Mouse (Mus musculus) neutrophil, adult 83 days (primary cell): Measurements from ENCODE around the gene Fstl3. TPM values are rescaled to one million over a fixed set of nuclear protein-coding genes. Genes with fewer than 3 reads are reported as not detected.

Source experiments
- total RNA-seq, 2 experiments: library from RNA; stranded (reverse); gene quantifications; one replicate each; pipeline ENCODE4 v1.2.4; 2023

The Fstl3 gene
- 1 to 10 TPM; 4.3 to 4.5 TPM for total RNA-seq

DNA sequence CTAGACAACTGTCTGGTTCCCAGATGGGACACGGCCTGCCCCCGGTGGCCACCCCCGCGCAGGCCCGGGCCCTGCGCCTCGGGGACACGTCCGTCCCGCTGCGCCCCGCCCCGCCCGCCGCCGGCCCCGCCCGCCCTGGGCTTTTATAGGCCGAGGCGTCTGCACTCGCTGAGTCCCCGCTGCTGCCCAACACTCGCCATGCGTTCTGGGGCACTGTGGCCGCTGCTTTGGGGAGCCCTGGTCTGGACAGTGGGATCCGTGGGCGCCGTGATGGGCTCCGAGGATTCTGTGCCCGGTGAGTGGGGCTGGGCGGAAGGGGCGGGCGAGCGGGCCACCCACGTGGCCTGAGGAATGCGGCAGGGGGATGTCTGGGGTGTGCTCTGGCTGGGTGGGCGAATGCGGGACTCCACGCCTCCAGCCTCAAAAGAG is at the start of gene Fstl3:
Fstl3 (plus strand) TSS at position 170 of the 429 bp plus-strand sequence.

DNA sequence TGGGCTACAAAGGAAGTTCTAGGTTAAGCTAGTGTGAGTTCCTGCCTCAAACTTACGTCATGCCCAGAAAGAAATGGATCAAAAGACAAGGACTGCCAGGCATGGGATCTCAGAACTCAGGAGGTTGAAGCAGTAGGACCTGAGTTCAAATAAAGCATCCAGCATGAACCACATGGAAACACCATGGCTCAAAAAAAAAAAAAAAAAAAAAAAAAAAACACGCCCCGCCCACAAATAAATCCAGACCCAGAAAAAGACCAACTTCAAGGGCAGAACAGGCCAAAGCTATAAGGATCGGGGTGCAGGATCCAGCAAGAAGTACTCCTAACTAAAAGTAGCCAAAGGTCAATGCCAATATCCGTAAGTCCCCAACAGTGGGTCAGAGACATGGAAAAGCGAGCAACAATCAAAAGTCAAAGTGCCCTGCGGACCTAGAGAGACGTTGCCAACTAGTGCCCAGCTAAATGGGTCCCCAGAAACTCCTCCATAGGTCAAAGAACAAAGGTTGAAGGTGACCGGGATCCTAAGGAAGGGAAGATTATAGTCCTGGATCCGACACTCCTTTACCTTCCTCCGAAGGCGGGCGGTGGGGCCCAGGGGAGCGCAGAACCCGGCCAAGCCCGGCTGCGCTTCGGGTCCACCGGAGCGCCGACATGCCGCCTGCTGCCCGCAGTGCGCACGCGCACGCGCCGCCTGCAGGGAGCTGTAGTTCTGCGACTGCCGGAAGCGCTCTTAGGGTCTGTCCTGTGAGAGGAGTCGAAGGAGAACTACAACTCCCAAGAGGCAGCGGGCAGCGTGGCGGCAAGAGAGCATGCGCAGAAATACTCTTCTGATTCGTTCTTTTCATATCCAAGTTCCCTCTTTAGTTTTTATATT is 30.9 kb upstream of the Fstl3 start, which contains the start of gene Polrmt:
Polrmt (minus strand) TSS at position 684 of the 876 bp plus-strand sequence.

DNA sequence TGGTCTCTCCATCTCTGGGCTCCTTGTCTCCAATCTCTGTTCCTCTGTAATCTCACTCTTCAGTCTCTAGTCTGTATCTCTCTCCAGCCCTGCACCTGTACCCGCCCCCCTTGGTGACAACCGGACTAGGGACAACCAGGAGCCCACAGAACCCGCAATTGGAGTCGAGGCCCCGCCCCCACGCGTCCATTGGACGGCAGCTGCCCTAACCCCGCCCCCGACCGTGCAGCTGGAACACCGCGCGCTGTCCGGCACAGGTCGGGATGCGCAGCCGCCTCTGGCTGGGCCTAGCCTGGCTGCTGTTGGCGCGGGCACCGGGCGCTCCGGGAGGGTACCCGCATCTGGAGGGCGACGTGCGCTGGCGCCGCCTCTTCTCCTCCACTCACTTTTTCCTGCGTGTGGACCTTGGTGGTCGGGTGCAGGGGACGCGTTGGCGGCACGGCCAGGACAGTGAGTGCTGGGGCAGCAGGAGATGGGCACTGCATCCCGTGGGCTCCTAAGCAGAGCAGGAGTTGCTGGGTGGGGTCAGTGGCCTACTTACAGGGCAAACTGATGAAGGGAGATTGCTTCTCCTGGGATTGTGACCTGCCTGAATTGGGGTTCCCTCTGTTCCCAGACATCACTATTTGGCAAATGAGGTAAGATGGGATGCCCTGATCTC is 22.1 kb upstream of the Fstl3 start, which contains the start of gene Fgf22:
Fgf22 (plus strand) TSS at position 221 of the 661 bp plus-strand sequence.

DNA sequence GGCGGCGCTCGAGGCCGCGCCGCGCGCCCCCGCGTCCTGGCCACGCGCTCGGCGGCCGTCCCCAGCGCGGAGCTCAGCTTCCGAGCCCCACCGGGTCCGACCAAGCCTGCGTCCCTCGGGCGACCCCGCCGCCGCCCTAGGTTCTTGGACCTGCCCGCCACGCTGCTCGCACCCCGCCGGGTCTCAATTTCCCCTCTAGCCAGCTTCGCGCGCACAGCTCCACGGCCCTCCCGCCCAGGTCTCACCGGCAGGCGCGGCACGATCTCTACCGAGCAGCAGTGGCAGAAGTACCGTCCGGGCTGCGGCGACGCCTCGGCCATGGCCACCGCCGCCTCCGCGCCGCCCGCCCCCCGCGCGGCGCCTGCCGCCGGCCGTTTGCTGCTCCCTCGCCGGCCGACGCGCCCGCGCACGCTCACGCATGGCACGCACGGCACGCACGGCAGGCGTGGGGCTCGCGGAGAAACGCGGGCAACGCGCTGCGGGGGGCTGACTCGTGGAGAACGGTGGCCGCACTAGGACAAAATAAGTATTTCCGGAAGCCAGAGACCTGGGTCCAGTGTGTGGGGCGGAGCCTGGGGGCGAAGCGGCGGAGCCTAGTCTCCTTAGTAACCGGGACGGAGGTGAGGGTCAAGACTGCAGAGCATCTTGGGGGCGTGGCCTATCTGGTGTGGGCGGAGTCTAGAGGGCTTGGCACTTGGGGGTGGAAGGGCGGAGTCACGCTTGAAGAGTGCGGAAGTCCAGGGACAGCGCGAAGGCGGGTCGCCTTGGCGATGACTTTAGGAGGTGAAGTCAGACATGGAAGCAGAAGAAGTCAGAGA is 10.4 kb upstream of the Fstl3 start, which contains the start of gene Rnf126:
Rnf126 (minus strand) TSS at position 445 of the 818 bp plus-strand sequence.

GRCm38 (mm10) chr10:79790861-79791260 is 13.8 kb downstream of the Fstl3 start, which contains the start of gene Prss57:
Gene Prss57 (minus strand): TSS chr10:79790961.

GRCm38 (mm10) chr10:79793051-79793737 is 16.1 kb downstream of the Fstl3 start, which contains the start of gene Palm:
Gene Palm (plus strand): TSS chr10:79793572.

GRCm38 (mm10) chr10:79820782-79821181 is 43.7 kb downstream of the Fstl3 start, which contains the start of gene Misp:
Gene Misp (plus strand): TSS chr10:79820989.

Other genes with a start within 250 kb of the Fstl3 start
- 1 to 10 TPM; 3.7 to 5.6 TPM for gene Plpp2, start 243.5 kb upstream of the Fstl3 start, total RNA-seq
- 10 to 100 TPM; 10.0 to 10.2 TPM for gene Mier2, start 222.1 kb upstream of the Fstl3 start, total RNA-seq
- gene Theg, start 189.9 kb upstream of the Fstl3 start, total RNA-seq, result not detected
- not detected for gene C2cd4c, start 163.2 kb upstream of the Fstl3 start, total RNA-seq
- gene Shc2, start 139.4 kb upstream of the Fstl3 start, total RNA-seq, result under 1 TPM in 1 of 2 experiments, not detected in 1; 0.18 TPM
- not detected for gene Odf3l2, start 131.5 kb upstream of the Fstl3 start, total RNA-seq
- gene Madcam1, start 112.7 kb upstream of the Fstl3 start, total RNA-seq, result not detected
- gene Tpgs1, start 107.9 kb upstream of the Fstl3 start, total RNA-seq, result 10 to 100 TPM; 20.0 to 24.9 TPM
- gene Cdc34, start 95.1 kb upstream of the Fstl3 start, total RNA-seq, result 10 to 100 TPM; 68.4 to 73.0 TPM
- gene Gzmm, start 88.3 kb upstream of the Fstl3 start, total RNA-seq, result 1 to 10 TPM; 1.2 to 2.0 TPM
- gene Bsg, start 72.8 kb upstream of the Fstl3 start, total RNA-seq, result 100 to 1,000 TPM; 142 to 159 TPM
- gene Hcn2, start 60.6 kb upstream of the Fstl3 start, total RNA-seq, result under 1 TPM in 1 of 2 experiments, not detected in 1; 0.31 TPM
- gene Polrmt, start 30.7 kb upstream of the Fstl3 start, total RNA-seq, result 10 to 100 TPM; 12.2 to 14.2 TPM
- gene Fgf22, start 22.2 kb upstream of the Fstl3 start, total RNA-seq, result not detected
- 10 to 100 TPM; 23.5 to 29.1 TPM for gene Rnf126, start 10.3 kb upstream of the Fstl3 start, total RNA-seq
- gene Prss57, start 13.7 kb downstream of the Fstl3 start, total RNA-seq, result 10 to 100 TPM; 22.9 to 23.5 TPM
- 100 to 1,000 TPM; 118 to 122 TPM for gene Palm, start 16.3 kb downstream of the Fstl3 start, total RNA-seq
- 1 to 10 TPM in 1 of 2 experiments, under 1 TPM in 1; 0.64 to 1.1 TPM for gene Misp, start 43.7 kb downstream of the Fstl3 start, total RNA-seq
- 100 to 1,000 TPM; 255 to 282 TPM for gene Ptbp1, start 77.2 kb downstream of the Fstl3 start, total RNA-seq
- 100 to 1,000 TPM; 525 to 560 TPM for gene Prtn3, start 97.2 kb downstream of the Fstl3 start, total RNA-seq
- 10 to 100 TPM; 20.1 to 25.2 TPM for gene Plppr3, start 97.4 kb downstream of the Fstl3 start, total RNA-seq
- 100 to 1,000 TPM; 647 to 654 TPM for gene Elane, start 109.0 kb downstream of the Fstl3 start, total RNA-seq
- gene Cfd, start 113.6 kb downstream of the Fstl3 start, total RNA-seq, result under 1 TPM in 1 of 2 experiments, not detected in 1; 0.46 TPM
- gene Med16, start 131.7 kb downstream of the Fstl3 start, total RNA-seq, result 10 to 100 TPM; 33.3 to 34.5 TPM
- not detected for gene Gm26602, start 133.6 kb downstream of the Fstl3 start, total RNA-seq
- 1 to 10 TPM; 4.2 to 5.2 TPM for gene Kiss1r, start 139.7 kb downstream of the Fstl3 start, total RNA-seq
- gene R3hdm4, start 143.9 kb downstream of the Fstl3 start, total RNA-seq, result 100 to 1,000 TPM; 448 to 486 TPM
- 100 to 1,000 TPM; 176 to 193 TPM for gene Arid3a, start 149.8 kb downstream of the Fstl3 start, total RNA-seq
- gene Wdr18, start 182.9 kb downstream of the Fstl3 start, total RNA-seq, result 1 to 10 TPM; 8.5 to 9.7 TPM
- under 1 TPM in 1 of 2 experiments, not detected in 1; 0.20 TPM for gene Grin3b, start 193.4 kb downstream of the Fstl3 start, total RNA-seq
- gene Tmem259, start 207.1 kb downstream of the Fstl3 start, total RNA-seq, result 10 to 100 TPM; 64.3 to 74.9 TPM
- gene Cnn2, start 211.3 kb downstream of the Fstl3 start, total RNA-seq, result 100 to 1,000 TPM; 518 to 532 TPM
- gene Abca7, start 219.2 kb downstream of the Fstl3 start, total RNA-seq, result 100 to 1,000 TPM; 108 to 114 TPM
- gene Arhgap45, start 239.4 kb downstream of the Fstl3 start, total RNA-seq, result 100 to 1,000 TPM; 413 to 426 TPM